Mouse (Mus musculus): ENCODE results near the gene Ofcc1. TPM values are rescaled to one million over a fixed set of nuclear protein-coding genes. Genes with fewer than 3 reads are reported as not detected.
A peak's percentile ranks its signal among the peaks of the same experiment; 100 is the strongest.

The Ofcc1 gene
- polyA plus RNA-seq, 1 experiment from 2014 or later = 0.27 TPM

DNA sequence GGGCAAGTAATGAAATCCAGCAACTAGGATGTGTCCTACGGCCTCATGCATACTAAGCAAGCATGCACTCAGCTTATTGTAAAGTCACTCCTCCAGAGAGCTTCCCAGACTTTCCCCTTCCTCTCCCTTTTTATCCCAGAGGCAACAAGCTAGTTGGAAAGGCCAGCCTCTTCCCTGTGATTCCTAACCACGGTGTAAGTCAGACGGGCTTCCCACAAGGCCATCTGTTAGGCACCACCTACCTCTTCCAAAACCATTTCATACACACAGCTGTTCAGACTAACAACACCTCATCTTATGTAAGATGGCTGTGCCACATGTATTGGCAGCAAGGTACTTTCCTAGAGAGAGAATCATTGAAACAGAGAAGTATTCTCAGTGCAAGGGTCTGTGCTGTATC is 124.9 kb downstream of the Ofcc1 start:
- H3K36me3 ChIP-seq = no peaks in the 10 kb centered on the region
- no peak overlapping the region for H3K4me2 ChIP-seq
- no peaks in the 10 kb centered on the region for H3K9me3 ChIP-seq
- no peaks in the 10 kb centered on the region for H3K4me1 ChIP-seq
- ATAC-seq (ENCODE audit: insufficient number of reproducible peaks, insufficient read depth, low FRiP score, low TSS enrichment, low read depth) = no peak
- H3K4me3 ChIP-seq = no peak overlapping the region
- WGBS = 30% methylated on average over 3 of the region's 3 CpGs
- no peaks in the 10 kb centered on the region for H3K27me3 ChIP-seq
- H3K9ac ChIP-seq = no peak overlapping the region
- H3K27ac ChIP-seq = no peak overlapping the region

DNA sequence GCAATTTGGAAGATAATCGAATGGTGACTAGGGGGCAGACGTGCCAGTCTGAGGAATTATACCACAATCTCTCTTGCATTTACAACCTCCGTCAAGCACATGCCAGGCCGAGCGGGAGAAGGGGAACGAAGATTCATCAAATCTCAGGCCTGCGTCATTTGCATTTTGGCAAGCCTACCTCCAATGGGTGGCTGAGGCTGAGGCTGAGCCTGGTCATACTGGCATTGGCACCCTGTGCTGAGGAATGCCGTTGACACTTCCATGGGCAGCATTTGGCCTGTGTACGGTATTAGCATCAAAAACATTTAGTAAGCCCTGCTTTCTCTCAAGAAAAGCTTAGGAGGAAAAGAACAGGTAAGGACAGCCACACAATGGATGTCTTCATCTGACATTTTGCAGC is 152.9 kb downstream of the Ofcc1 start:
- ATAC-seq (ENCODE audit: insufficient number of reproducible peaks, insufficient read depth, low FRiP score, low TSS enrichment, low read depth) = no peak
- WGBS = 83% methylated on average over 9 of the region's 9 CpGs

DNA sequence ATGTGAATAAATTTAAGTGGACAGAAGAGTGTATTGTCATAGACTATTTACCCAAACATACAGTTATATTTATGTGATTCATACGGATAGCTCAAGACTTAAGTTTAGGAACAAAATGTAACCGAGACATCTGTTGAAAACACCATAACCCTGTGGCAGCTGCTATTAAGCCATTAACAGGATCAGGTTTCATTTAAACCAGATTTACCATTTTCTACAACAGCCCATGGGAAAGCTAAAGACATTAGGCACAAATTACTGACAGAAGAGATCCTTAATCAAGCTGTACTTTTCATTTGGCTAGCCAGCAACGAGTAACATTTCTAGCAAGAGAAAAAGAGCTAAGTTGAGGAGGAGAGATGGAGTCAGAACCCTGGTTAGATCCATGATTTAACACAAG is 179.5 kb downstream of the Ofcc1 start:
- Histone ChIP-seq H3K4me3 (no peak overlapping the region), H3K4me2 (no peak overlapping the region), H3K9ac (no peak overlapping the region), H3K4me1 (peaks cover 6% of the 10 kb centered on the region; the same call in 1 of the 2 replicates), H3K36me3 (no peaks in the 10 kb centered on the region), H3K27ac (no peak overlapping the region), H3K9me3 (no peaks in the 10 kb centered on the region), H3K27me3 (no peaks in the 10 kb centered on the region)
- ATAC-seq (ENCODE audit: insufficient number of reproducible peaks, insufficient read depth, low FRiP score, low TSS enrichment, low read depth) = no peak
- WGBS = 14% methylated on average over 3 of the region's 3 CpGs

More for the DNA sequence above, 152.9 kb downstream of the Ofcc1 start:
- Histone ChIP-seq H3K4me2 (no peak overlapping the region), H3K27ac (no peak overlapping the region), H3K36me3 (no peaks in the 10 kb centered on the region), H3K27me3 (no peaks in the 10 kb centered on the region; the same call in 1 of the 2 replicates), H3K9ac (no peak overlapping the region), H3K9me3 (no peaks in the 10 kb centered on the region), H3K4me3 (no peak overlapping the region), H3K4me1 (no peaks in the 10 kb centered on the region)

DNA sequence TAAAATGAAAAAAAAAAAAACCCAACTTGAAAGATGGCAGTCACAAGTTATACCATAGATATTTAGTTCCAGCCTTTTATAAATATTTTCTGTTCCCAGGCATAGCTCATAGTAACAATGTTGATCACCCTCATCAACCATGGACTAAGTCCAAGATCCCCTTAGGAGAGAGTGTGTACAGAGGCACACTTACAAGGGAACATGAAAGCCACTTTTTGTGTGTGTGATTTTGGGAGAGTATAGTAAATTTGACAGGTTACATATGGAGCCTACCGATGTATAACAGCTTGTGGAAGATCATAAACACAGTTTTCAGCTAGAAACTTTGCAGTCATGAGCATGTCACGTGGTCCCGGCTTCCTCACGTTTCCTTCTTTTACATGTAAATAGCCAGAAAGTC is 189.5 kb downstream of the Ofcc1 start:
- H3K4me2 ChIP-seq = no peak overlapping the region
- no peak overlapping the region for H3K9ac ChIP-seq
- H3K27me3 ChIP-seq = no peaks in the 10 kb centered on the region
- H3K9me3 ChIP-seq = no peaks in the 10 kb centered on the region
- no peak overlapping the region for H3K27ac ChIP-seq
- WGBS = 89% methylated on average over 4 of the region's 4 CpGs
- no peak overlapping the region for H3K4me3 ChIP-seq
- no peak for ATAC-seq (ENCODE audit: insufficient number of reproducible peaks, insufficient read depth, low FRiP score, low TSS enrichment, low read depth)
- H3K4me1 ChIP-seq = no peaks in the 10 kb centered on the region
- no peaks in the 10 kb centered on the region for H3K36me3 ChIP-seq

DNA sequence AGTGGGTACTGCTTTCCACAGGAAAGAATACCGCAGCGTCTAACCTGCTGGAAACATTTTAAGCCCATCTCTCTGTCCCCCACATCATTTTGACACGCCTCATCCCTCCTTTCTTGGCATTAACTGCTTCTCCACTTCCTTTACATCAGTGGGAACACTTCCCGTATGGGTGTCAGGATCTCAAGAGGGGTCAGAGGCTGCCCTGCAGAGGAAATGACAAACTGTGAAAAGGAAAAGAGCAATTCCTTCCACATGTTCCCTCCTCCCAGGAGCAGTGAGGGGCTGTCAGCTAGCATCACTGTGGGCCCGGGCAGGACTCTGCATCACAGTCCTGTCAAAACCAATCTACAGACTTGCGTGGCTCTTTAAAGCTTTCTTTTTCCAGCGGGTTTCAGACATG is 193.4 kb downstream of the Ofcc1 start:
- ATAC-seq (ENCODE audit: insufficient number of reproducible peaks, insufficient read depth, low FRiP score, low TSS enrichment, low read depth) = no peak
- no peak overlapping the region for H3K27ac ChIP-seq
- no peaks in the 10 kb centered on the region for H3K36me3 ChIP-seq
- H3K27me3 ChIP-seq = no peaks in the 10 kb centered on the region
- H3K4me2 ChIP-seq = no peak overlapping the region
- no peaks in the 10 kb centered on the region for H3K9me3 ChIP-seq
- 21% methylated on average over 7 of the region's 7 CpGs for WGBS
- no peaks in the 10 kb centered on the region for H3K4me1 ChIP-seq
- H3K4me3 ChIP-seq = no peak overlapping the region
- H3K9ac ChIP-seq = peak overlapping the region; percentile 16; the same call in 1 of the 2 replicates

DNA sequence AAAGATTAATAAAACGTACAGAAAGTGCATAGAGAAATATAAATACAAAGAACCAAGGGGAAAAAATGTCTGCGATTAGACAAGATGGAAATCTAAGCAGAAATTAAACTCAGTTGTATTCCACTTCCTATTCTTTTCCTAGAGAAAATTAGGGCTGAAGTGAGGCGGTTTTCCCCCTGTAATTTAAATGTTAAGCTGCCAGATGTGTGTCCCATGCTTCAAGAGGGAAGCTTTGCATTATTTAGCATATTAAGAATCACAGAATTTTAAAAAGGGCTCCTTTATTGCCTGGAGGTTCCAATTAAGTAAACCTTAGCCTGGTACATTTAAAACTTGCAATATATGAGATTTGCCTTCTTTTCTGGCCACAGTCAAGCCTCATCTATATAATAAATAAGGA is 205.8 kb downstream of the Ofcc1 start:
- H3K4me1 ChIP-seq = no peaks in the 10 kb centered on the region
- no peak overlapping the region for H3K27ac ChIP-seq
- ATAC-seq (ENCODE audit: insufficient number of reproducible peaks, insufficient read depth, low FRiP score, low TSS enrichment, low read depth) = no peak
- H3K9me3 ChIP-seq = no peaks in the 10 kb centered on the region
- no peak overlapping the region for H3K9ac ChIP-seq
- H3K36me3 ChIP-seq = no peaks in the 10 kb centered on the region
- 41% methylated on average over 3 of the region's 3 CpGs for WGBS
- no peak overlapping the region for H3K4me3 ChIP-seq
- no peak overlapping the region for H3K4me2 ChIP-seq
- no peaks in the 10 kb centered on the region for H3K27me3 ChIP-seq

DNA sequence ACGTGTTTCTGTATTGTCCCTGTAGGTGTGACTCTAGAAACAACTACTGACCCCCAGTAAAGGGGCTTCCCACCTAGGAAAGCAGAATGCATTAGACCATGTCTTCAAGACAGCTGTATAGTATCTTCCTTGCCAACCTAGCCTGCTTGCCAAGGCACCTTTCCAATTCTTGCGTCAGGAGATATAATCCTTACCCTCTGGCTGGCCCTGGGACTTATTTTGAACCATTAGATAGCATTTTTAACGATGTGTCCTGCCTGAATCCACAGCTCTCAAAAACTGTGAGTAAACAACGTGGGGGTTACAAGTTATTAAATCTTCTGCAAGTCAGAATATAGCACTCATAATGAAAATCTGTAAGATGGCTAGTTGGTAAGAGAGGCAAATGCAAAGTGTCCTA is 221.3 kb downstream of the Ofcc1 start:
- 85% methylated on average over 4 of the region's 4 CpGs for WGBS

DNA sequence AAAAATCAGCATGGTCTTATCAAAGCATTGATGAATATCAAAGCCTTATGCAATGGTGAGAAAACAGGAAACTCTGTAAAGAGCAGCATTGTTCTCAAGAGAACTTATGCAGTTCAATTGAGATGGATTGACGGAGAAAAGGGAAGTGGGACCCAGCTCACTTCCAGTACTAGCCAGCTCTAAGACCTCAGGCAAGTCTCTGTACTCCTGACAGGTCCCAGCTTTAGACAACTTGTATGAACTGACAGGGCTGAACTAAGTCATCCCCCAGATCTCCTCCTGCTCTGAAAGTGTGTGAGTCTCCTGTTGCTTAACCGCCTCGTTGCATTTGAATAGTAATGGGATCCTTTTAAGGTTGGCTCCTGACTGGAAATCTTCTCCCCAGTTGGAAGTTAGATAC is 225.2 kb downstream of the Ofcc1 start:
- Histone ChIP-seq H3K27ac (no peak overlapping the region), H3K4me3 (no peak overlapping the region), H3K27me3 (no peaks in the 10 kb centered on the region), H3K36me3 (no peaks in the 10 kb centered on the region), H3K4me2 (no peak overlapping the region), H3K9ac (no peak overlapping the region), H3K9me3 (no peaks in the 10 kb centered on the region), H3K4me1 (no peaks in the 10 kb centered on the region)
- 24% methylated on average over 3 of the region's 3 CpGs for WGBS
- no peak for ATAC-seq (ENCODE audit: insufficient number of reproducible peaks, insufficient read depth, low FRiP score, low TSS enrichment, low read depth)

More for the DNA sequence above, 221.3 kb downstream of the Ofcc1 start:
- no peak overlapping the region for H3K4me2 ChIP-seq
- H3K9me3 ChIP-seq = no peaks in the 10 kb centered on the region
- ATAC-seq (ENCODE audit: insufficient number of reproducible peaks, insufficient read depth, low FRiP score, low TSS enrichment, low read depth) = no peak
- H3K4me1 ChIP-seq = no peaks in the 10 kb centered on the region
- H3K4me3 ChIP-seq = no peak overlapping the region
- no peaks in the 10 kb centered on the region for H3K27me3 ChIP-seq
- H3K36me3 ChIP-seq = no peaks in the 10 kb centered on the region
- no peak overlapping the region for H3K27ac ChIP-seq
- no peak overlapping the region for H3K9ac ChIP-seq

DNA sequence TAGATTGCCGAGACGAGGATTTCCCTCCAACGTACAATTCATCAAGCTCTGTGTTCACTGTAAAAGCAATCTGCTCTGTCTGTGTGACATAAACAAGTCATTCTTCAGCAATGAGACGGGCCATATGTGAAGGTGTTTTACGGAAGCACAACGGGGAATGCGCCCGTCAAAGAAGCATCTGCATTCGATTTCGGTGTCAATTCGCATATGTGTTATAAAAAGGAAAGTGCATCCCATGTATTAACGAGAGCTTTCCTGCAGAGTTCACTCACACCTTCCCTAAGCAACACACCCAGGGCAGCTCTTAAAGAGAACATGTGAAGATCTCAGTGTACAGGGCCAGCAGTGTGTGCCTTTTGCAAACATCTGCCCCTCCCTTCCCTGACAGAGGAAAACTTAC is 225.6 kb downstream of the Ofcc1 start:
- no peaks in the 10 kb centered on the region for H3K27me3 ChIP-seq
- no peak overlapping the region for H3K4me3 ChIP-seq
- ATAC-seq (ENCODE audit: insufficient number of reproducible peaks, insufficient read depth, low FRiP score, low TSS enrichment, low read depth) = no peak
- no peaks in the 10 kb centered on the region for H3K9me3 ChIP-seq
- no peak overlapping the region for H3K4me2 ChIP-seq
- no peak overlapping the region for H3K27ac ChIP-seq
- H3K36me3 ChIP-seq = no peaks in the 10 kb centered on the region
- WGBS = 46% methylated on average over 12 of the region's 12 CpGs
- no peaks in the 10 kb centered on the region for H3K4me1 ChIP-seq
- H3K9ac ChIP-seq = no peak overlapping the region

DNA sequence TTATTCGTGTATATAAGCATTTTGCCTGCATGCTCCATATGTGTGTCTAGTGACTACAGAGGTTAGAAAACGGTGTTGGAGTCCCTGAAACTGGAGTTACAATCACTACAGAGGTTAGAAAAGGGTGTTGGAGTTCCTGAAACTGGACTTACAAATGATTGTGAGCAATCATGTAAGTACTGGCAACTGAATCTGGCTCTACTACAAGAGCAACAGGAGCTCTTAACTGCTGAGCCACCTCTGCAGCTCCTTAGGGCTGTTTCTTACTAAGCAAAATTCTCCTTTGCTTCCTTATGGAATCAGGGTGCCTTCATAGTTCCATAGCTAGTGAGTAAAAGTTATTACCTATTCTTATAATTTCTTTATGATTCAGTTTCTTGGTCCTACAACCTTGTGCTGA is 237.4 kb downstream of the Ofcc1 start:
- Histone ChIP-seq H3K36me3 (no peaks in the 10 kb centered on the region), H3K4me1 (no peaks in the 10 kb centered on the region), H3K9ac (no peak overlapping the region), H3K27ac (no peak overlapping the region), H3K9me3 (no peaks in the 10 kb centered on the region), H3K4me3 (no peak overlapping the region), H3K27me3 (no peaks in the 10 kb centered on the region), H3K4me2 (no peak overlapping the region)
- ATAC-seq (ENCODE audit: insufficient number of reproducible peaks, insufficient read depth, low FRiP score, low TSS enrichment, low read depth) = no peak
- WGBS = 88% methylated on average over 2 of the region's 2 CpGs

DNA sequence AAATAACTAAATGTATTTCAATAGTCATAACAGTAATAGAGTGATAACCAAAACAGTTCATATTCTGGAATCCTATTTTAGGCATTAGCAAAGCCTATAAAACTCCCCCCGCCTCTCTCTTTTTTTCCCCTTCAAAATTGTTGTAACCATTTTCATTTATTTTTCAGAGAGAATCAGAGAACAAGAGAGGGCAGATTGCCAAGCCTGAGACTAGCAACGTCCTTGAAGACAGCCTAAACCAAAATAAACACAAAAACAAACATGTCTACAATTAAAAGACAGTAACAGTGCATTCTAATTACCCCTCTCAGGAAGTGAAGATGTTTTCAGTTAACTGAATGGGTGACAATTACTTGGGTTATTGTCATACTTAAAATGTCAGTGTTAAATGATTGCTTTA is 248.9 kb downstream of the Ofcc1 start:
- ATAC-seq (ENCODE audit: insufficient number of reproducible peaks, insufficient read depth, low FRiP score, low TSS enrichment, low read depth) = no peak
- H3K27ac ChIP-seq = no peak overlapping the region
- H3K9me3 ChIP-seq = no peaks in the 10 kb centered on the region
- H3K9ac ChIP-seq = no peak overlapping the region
- no peaks in the 10 kb centered on the region for H3K27me3 ChIP-seq
- no peaks in the 10 kb centered on the region for H3K36me3 ChIP-seq
- no peak overlapping the region for H3K4me2 ChIP-seq
- H3K4me3 ChIP-seq = no peak overlapping the region
- no peaks in the 10 kb centered on the region for H3K4me1 ChIP-seq
- WGBS = 45% methylated on average over 2 of the region's 2 CpGs

DNA sequence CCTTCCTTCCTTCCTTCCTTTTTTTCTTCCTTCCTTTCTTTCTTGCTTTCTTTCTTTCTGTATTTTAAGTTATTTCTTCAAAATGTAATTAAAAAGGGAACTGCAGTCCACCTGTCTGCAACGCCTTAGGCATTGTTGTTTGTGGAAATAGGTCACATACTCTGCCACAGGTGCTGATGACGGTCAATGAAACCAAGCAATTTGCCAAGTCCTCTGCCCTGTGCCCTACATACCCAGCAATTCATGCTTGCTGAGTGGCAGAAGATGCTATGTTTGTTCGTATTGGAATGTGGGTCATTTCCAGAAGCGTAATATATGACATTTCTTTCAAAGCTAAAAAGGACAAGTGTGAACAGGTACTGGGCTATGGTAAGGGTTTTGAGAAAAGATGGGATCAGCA is 285.0 kb downstream of the Ofcc1 start:
- Histone ChIP-seq H3K36me3 (no peaks in the 10 kb centered on the region), H3K27ac (no peak overlapping the region), H3K4me3 (no peak overlapping the region), H3K9ac (no peak overlapping the region), H3K4me1 (no peaks in the 10 kb centered on the region), H3K27me3 (no peaks in the 10 kb centered on the region), H3K4me2 (no peak overlapping the region), H3K9me3 (no peaks in the 10 kb centered on the region)
- no peak for ATAC-seq (ENCODE audit: insufficient number of reproducible peaks, insufficient read depth, low FRiP score, low TSS enrichment, low read depth)
- WGBS = 83% methylated on average over 4 of the region's 4 CpGs

DNA sequence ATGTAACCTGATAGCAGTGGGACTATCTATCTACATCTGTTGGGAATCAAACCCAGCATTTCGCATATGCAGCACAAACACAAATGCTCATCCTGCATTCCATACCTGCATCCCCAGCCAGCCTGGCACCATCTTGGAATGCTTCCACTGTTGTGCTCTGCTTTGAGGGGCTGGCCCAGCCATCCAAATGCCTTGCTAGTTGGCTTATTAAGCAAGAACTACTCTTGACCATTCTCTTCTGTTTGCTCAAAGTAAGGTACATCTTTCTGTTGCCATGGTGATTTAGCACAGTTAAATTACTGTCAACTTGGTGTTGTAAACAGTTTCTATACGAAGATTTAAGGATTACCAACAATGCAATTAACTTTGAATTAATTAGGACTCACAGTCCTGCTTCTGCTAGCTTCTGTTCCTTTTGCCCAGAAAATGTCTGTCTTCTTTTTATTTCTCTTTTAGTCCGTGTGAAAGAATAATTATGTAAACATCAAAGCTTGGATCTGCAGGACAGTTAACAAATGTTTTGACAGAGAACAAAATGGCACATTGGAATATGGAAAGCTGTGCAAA is 286.3 kb downstream of the Ofcc1 start:
- 57% methylated on average over 3 of the region's 3 CpGs for whole genome bisulfite sequencing
- Histone ChIP-seq H3K36me3 (no peaks in the 10 kb centered on the region), H3K4me1 (no peaks in the 10 kb centered on the region), H3K27ac (no peak overlapping the region), H3K9me3 (no peaks in the 10 kb centered on the region), H3K4me3 (no peak overlapping the region), H3K27me3 (no peaks in the 10 kb centered on the region), H3K4me2 (no peak overlapping the region), H3K9ac (no peak overlapping the region)
- no peak for ATAC-seq (ENCODE audit: insufficient number of reproducible peaks, insufficient read depth, low FRiP score, low TSS enrichment, low read depth)
